Mouse (Mus musculus): ENCODE measurements around the gene Pfkm. TPM values are rescaled to one million over a fixed set of nuclear protein-coding genes. Genes with fewer than 3 reads are reported as not detected.
A peak's percentile ranks its signal among the peaks of the same experiment; 100 is the strongest.

The Pfkm gene
- polyA plus RNA-seq, 1 experiment = 401 TPM

DNA sequence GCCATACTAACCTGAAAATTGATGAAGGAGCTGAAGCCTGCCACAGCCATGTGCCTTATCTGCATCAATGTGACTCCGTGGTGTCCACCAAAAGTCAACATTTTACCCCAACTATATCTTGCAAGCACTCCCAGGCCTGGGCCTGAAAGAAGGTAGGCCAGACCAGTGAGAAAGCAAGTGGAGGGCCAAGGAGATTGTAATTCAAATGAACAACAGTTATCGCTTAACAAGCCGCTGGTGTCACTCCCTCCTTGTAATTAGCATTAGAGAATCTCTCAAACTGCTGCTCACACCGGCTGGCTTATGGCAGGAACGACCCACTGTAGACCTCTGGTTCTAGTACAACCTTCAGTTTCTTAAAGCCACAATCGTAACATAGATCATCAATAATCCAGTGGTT, 15.5 kb upstream of the Pfkm start:
- Histone ChIP-seq H3K4me2 (ENCODE audit: low read depth) (no peak overlapping the region), H3K27me3 (ENCODE audit: control insufficient read depth, insufficient read depth, insufficient read length) (no peaks in the 10 kb centered on the region), H3K36me3 (ENCODE audit: control insufficient read depth, insufficient read depth) (peaks cover 77% of the 10 kb centered on the region), H3K79me2 (ENCODE audit: control insufficient read depth, insufficient read depth) (no peaks in the 10 kb centered on the region), H3ac (ENCODE audit: control insufficient read depth, insufficient read length) (no peak overlapping the region), H3K4me3 (no peak overlapping the region)
- TF ChIP-seq POLR2AphosphoS2 (IDR thresholded peaks at IDR 0.05; ENCODE audit: insufficient read length, low read depth) = no peak
- no peak for TF ChIP-seq MAX (IDR thresholded peaks at IDR 0.05; ENCODE audit: low read depth)
- no peak for TF ChIP-seq TCF12 (IDR thresholded peaks at IDR 0.05; ENCODE audit: insufficient read depth, poor library complexity, severe bottlenecking)
- no peak for TF ChIP-seq TCF3 (IDR thresholded peaks at IDR 0.05; ENCODE audit: insufficient read length, low read depth)
- no peak for TF ChIP-seq MYOD1 (IDR thresholded peaks at IDR 0.05; ENCODE audit: control insufficient read depth in 1 of 3, insufficient read length in 2 of 3, low read depth in 2 of 3)
- no peak for TF ChIP-seq USF1 (IDR thresholded peaks at IDR 0.05; ENCODE audit: low read depth)
- no peak for TF ChIP-seq MYOG (IDR thresholded peaks at IDR 0.05; ENCODE audit: control insufficient read depth in 1 of 3, insufficient read depth in 1 of 3, insufficient read length in 2 of 3, low read depth in 2 of 3)
- TF ChIP-seq POLR2A (IDR thresholded peaks at IDR 0.05; ENCODE audit: insufficient read length, low read depth) = no peak
- no peak for TF ChIP-seq CEBPB (IDR thresholded peaks at IDR 0.05; ENCODE audit: insufficient read depth, poor library complexity, severe bottlenecking)
- no peak for TF ChIP-seq E2F4 (IDR thresholded peaks at IDR 0.05; ENCODE audit: insufficient read depth)
- TF ChIP-seq REST (IDR thresholded peaks at IDR 0.05; ENCODE audit: insufficient read depth, insufficient read length) = no peak
- no peak for TF ChIP-seq SRF (IDR thresholded peaks at IDR 0.05; ENCODE audit: control insufficient read depth, insufficient read length, low read depth)

DNA sequence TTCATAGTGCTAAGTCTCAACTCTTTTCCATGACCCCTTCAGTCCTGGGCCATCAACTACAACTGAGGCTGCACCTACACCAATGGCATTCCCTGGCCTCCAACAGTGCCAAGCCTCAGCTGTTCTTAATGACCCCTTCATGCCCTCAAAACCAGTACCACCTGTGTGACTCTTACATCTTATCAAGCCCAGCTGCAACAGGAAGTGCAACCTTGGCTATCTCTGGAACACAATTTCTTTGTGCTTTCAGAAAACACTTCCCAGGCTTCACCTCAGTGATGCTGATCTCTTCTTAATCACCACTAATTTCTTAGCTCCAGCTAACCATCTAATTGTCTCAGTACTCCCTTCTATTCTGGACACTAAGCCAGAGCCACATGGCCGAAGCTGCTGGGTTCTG, 3.5 kb upstream of the Pfkm start:
- Histone ChIP-seq H3K4me3 (no peak overlapping the region), H3ac (ENCODE audit: control insufficient read depth, insufficient read length) (no peak overlapping the region), H3K79me2 (ENCODE audit: control insufficient read depth, insufficient read depth) (peaks cover 55% of the 10 kb centered on the region), H3K4me2 (ENCODE audit: low read depth) (no peak overlapping the region), H3K27me3 (ENCODE audit: control insufficient read depth, insufficient read depth, insufficient read length) (no peaks in the 10 kb centered on the region), H3K36me3 (ENCODE audit: control insufficient read depth, insufficient read depth) (peaks cover 29% of the 10 kb centered on the region)
- TF ChIP-seq USF1 (IDR thresholded peaks at IDR 0.05; ENCODE audit: low read depth) = no peak
- TF ChIP-seq MYOD1 (IDR thresholded peaks at IDR 0.05; ENCODE audit: control insufficient read depth in 1 of 3, insufficient read length in 2 of 3, low read depth in 2 of 3) = no peak
- TF ChIP-seq POLR2A (IDR thresholded peaks at IDR 0.05; ENCODE audit: insufficient read length, low read depth) = no peak
- TF ChIP-seq MYOG (IDR thresholded peaks at IDR 0.05; ENCODE audit: control insufficient read depth in 1 of 3, insufficient read depth in 1 of 3, insufficient read length in 2 of 3, low read depth in 2 of 3) = no peak
- no peak for TF ChIP-seq REST (IDR thresholded peaks at IDR 0.05; ENCODE audit: insufficient read depth, insufficient read length)
- TF ChIP-seq E2F4 (IDR thresholded peaks at IDR 0.05; ENCODE audit: insufficient read depth) = no peak
- no peak for TF ChIP-seq SRF (IDR thresholded peaks at IDR 0.05; ENCODE audit: control insufficient read depth, insufficient read length, low read depth)

DNA sequence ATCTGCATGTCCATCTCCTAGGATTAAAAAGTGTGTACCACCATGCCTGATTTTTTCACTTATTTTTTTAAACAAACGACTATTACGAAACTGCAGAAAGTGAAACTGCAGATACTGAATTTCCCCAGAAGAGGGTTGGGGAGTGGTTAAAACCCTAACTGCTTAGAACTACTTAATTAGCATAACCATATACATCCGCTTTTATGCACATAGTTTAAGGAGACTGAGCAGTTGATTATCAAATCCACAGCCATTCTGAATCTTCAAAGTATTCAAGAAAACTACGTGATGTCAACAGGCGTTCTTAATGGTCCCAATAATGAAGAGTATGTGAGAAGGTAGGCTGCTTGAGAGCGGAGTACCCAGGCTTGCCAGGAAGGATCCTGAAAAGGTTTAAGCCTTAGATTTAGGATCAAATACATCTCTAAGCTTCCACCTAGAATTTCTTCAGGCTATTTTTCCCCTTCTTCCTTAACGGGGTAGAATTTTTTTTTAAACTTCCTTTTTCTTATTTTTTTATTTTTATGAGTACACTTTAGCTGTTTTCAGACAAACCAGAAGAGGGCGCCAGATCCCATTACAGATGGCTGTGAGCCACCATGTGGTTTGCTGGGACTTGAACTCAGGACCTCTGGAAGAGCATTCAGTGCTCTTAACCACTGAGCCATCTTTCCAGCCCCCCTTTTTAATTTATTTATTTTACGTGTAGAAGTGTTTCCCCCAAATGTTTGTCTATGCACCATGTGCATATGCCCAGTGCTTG, 2.8 kb upstream of the Pfkm start:
- Histone ChIP-seq H3K27me3 (ENCODE audit: control insufficient read depth, insufficient read depth, insufficient read length) (no peaks in the 10 kb centered on the region), H3K36me3 (ENCODE audit: control insufficient read depth, insufficient read depth) (peaks cover 26% of the 10 kb centered on the region), H3K79me2 (ENCODE audit: control insufficient read depth, insufficient read depth) (peaks cover 55% of the 10 kb centered on the region), H3ac (ENCODE audit: control insufficient read depth, insufficient read length) (no peak overlapping the region), H3K4me3 (no peak overlapping the region), H3K4me2 (ENCODE audit: low read depth) (no peak overlapping the region)
- no peak for TF ChIP-seq TCF12 (IDR thresholded peaks at IDR 0.05; ENCODE audit: insufficient read depth, poor library complexity, severe bottlenecking)
- no peak for TF ChIP-seq E2F4 (IDR thresholded peaks at IDR 0.05; ENCODE audit: insufficient read depth)
- TF ChIP-seq MYOG (IDR thresholded peaks at IDR 0.05; ENCODE audit: control insufficient read depth in 1 of 3, insufficient read depth in 1 of 3, insufficient read length in 2 of 3, low read depth in 2 of 3) = no peak
- TF ChIP-seq CEBPB (IDR thresholded peaks at IDR 0.05; ENCODE audit: insufficient read depth, poor library complexity, severe bottlenecking) = no peak

DNA sequence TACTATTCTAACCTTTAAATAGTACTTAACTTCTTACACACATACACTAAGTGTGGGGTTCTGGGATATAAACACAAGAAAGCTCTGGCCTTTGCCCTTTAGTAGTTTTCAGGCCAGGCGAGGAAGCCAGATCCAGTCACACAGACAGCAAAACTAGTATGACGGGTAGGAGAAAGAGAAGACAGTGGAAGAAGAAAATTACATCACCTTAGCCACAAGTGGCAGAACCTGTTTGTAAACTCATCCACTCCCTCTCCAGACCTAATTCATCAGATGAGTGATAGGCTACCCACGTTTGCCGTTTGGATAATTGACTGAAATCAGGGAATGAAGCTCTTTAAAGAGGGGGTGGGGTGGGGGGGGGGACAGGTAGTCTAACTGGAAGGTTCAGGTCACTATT, 548 bp upstream of the Pfkm start:
- H3K4me3 ChIP-seq = peak overlapping the region; percentile 67
- peak overlapping the region; percentile 90 for H3K4me2 ChIP-seq (ENCODE audit: low read depth)
- no peak for TF ChIP-seq POLR2AphosphoS2 (IDR thresholded peaks at IDR 0.05; ENCODE audit: insufficient read length, low read depth)
- no peak for TF ChIP-seq MYOG (IDR thresholded peaks at IDR 0.05; ENCODE audit: control insufficient read depth in 1 of 3, insufficient read depth in 1 of 3, insufficient read length in 2 of 3, low read depth in 2 of 3)
- TF ChIP-seq REST (IDR thresholded peaks at IDR 0.05; ENCODE audit: insufficient read depth, insufficient read length) = no peak
- H3ac ChIP-seq (ENCODE audit: control insufficient read depth, insufficient read length) = no peak overlapping the region
- no peaks in the 10 kb centered on the region for H3K27me3 ChIP-seq (ENCODE audit: control insufficient read depth, insufficient read depth, insufficient read length)
- H3K79me2 ChIP-seq (ENCODE audit: control insufficient read depth, insufficient read depth) = peaks cover 55% of the 10 kb centered on the region
- H3K36me3 ChIP-seq (ENCODE audit: control insufficient read depth, insufficient read depth) = peaks cover 15% of the 10 kb centered on the region

- H3K4me2 ChIP-seq (ENCODE audit: low read depth) = peak within 1 kb of the TSS; percentile 90
- peaks cover 44% of the 10 kb centered on the region for H3K79me2 ChIP-seq (ENCODE audit: control insufficient read depth, insufficient read depth)
- H3K36me3 ChIP-seq (ENCODE audit: control insufficient read depth, insufficient read depth) = peaks cover 4% of the 10 kb centered on the region
- TF ChIP-seq SRF (IDR thresholded peaks at IDR 0.05; ENCODE audit: control insufficient read depth, insufficient read length, low read depth) (no peak), POLR2AphosphoS2 (IDR thresholded peaks at IDR 0.05; ENCODE audit: insufficient read length, low read depth) (peak; percentile 97), MYOG (IDR thresholded peaks at IDR 0.05; ENCODE audit: control insufficient read depth in 1 of 3, insufficient read depth in 1 of 3, insufficient read length in 2 of 3, low read depth in 2 of 3) (peak in 1 of 3 experiments; percentile 50), E2F4 (IDR thresholded peaks at IDR 0.05; ENCODE audit: insufficient read depth) (peak; percentile 72), POLR2A (IDR thresholded peaks at IDR 0.05; ENCODE audit: insufficient read length, low read depth) (peak; percentile 84), REST (IDR thresholded peaks at IDR 0.05; ENCODE audit: insufficient read depth, insufficient read length) (no peak), MYOD1 (IDR thresholded peaks at IDR 0.05; ENCODE audit: control insufficient read depth in 1 of 3, insufficient read length in 2 of 3, low read depth in 2 of 3) (peak in 1 of 3 experiments; percentile 8)
- no peaks in the 10 kb centered on the region for H3K27me3 ChIP-seq (ENCODE audit: control insufficient read depth, insufficient read depth, insufficient read length)
- H3K4me3 ChIP-seq = peak within 1 kb of the TSS; percentile 67
- peak within 1 kb of the TSS; percentile 54 for H3ac ChIP-seq (ENCODE audit: control insufficient read depth, insufficient read length)
Measured at GRCm38 (mm10) chr15:98093121-98094011, 977 bp downstream of the Pfkm start, which contains the start of gene Senp1. Gene Senp1 (minus strand): TSS chr15:98093744.

Data from myocyte (in vitro differentiated cells).